Mouse (Mus musculus): ENCODE data around the gene Tbc1d10a.

The Tbc1d10a gene

GRCm38 (mm10) chr11:4186486-4187317 is at the start of gene Tbc1d10a:
Tbc1d10a (plus strand) TSS chr11:4186789.
- peak; percentile 96 to 98 for DNase-seq (ENCODE audit: low spot score in 2 of 2)

GRCm38 (mm10) chr11:4138964-4139363 is 47.6 kb upstream of the Tbc1d10a start:
- no peak for DNase-seq (ENCODE audit: low spot score in 2 of 2)

- no peak for DNase-seq (ENCODE audit: low spot score in 2 of 2)
Observed at GRCm38 (mm10) chr11:4141505-4141904, 45.1 kb upstream of the Tbc1d10a start.

GRCm38 (mm10) chr11:4142352-4142751 is 44.2 kb upstream of the Tbc1d10a start:
- DNase-seq (ENCODE audit: low spot score in 2 of 2) = no peak

GRCm38 (mm10) chr11:4143281-4144062 is 43.1 kb upstream of the Tbc1d10a start:
- no peak for DNase-seq (ENCODE audit: low spot score in 2 of 2)

- no peak for DNase-seq (ENCODE audit: low spot score in 2 of 2)
Observed at GRCm38 (mm10) chr11:4146381-4146780, 40.2 kb upstream of the Tbc1d10a start.

GRCm38 (mm10) chr11:4147098-4147497 is 39.5 kb upstream of the Tbc1d10a start:
- no peak for DNase-seq (ENCODE audit: low spot score in 2 of 2)

DNA sequence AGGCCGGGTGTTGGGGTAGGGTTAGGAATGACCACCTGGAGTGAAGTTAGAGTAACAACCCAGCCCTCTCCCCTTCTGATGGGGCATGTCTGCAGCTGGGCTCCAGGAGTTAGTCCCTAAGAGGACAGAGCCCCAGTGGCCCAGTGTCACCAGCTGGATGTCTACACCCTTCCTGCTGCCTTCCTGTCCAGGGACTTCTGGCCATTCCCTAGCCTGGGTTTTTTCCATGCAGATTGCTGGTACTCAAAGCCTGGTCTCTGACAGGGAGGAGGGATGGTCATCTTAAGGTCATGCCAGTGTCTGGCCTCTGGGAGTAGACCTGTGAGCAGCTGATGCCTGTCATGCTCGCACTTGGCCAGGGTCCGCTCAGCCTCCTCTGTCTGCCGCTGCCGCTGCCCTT is 38.5 kb upstream of the Tbc1d10a start:
- DNase-seq (ENCODE audit: low spot score in 2 of 2) = no peak

- no peak for DNase-seq (ENCODE audit: low spot score in 2 of 2)
Observed at GRCm38 (mm10) chr11:4148536-4149156, 37.9 kb upstream of the Tbc1d10a start.

DNA sequence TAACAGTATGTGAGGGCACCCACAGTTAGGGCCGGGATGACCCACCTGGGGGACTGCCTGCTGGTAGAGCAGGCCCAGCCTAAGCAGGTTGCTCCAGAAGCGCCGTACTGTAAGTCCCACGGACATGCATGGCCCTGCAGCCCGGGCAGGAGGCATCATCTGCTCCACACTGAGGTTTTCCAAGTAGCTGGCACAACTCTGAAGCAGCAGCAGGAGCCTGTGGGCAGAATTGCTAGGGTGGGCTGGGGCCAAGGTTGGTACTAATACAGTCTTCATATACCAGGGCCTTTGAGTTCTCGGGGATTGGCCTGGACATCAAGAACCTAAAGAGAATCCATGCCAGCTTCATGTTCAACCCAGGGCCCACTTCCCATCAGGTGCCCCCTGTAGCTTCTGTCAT is 36.7 kb upstream of the Tbc1d10a start:
- DNase-seq (ENCODE audit: low spot score in 2 of 2) = no peak

DNA sequence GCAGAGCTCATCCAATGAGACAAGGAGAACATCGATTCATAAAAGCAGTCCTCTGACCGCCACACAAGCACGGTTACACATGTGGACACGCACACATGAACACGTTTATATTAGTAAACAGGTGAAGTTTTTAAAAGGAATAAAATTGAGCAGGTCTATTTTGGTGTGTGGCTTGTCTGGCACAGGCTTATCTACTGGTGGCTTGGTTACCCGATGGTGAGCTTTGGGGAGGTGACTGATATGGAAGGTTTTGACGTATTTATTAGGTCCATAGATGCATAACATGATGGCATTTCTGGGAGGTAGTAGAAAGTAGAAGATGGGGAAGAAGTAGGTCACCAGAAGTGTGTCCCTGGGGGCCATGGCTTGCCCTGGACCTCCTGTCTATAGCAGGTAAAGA is 32.9 kb upstream of the Tbc1d10a start:
- DNase-seq (ENCODE audit: low spot score in 2 of 2) = no peak

DNA sequence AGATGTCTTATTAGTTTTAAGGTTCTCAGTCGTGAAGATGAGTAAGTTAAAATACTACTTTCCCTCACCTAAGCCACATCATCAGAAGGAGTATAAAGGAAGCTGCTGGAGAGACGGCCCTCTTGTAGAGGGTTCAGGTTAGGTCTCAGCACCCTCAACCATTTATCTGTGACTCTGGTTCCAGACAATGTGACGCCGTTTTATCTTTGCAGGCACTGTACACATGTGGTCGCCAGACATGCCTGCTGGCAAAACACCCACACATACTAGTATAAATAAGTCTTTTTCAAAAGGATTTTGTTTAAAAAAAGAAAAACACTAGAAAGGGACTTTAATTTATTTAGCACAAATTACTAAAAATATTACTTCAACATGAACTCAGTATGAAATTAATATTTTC is 30.9 kb upstream of the Tbc1d10a start:
- no peak for DNase-seq (ENCODE audit: low spot score in 2 of 2)

DNA sequence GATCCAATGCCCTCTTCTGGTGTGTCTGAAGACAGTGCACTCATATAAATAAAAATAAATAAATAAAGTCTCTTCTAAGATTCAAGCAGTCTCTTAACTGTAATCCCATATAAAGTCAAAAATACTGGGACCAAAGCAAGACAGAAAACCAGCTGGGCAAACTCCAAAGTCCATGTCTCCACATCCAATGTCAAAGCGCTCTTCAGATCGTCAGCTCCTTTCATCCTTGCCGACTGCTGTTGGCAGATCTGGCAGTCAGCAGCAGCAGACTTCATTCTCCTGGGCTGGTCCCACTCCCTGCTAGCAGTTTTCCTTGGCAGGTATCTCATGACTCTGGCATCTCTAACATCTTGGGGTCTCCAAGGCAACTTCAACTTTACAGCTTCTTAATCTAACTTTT is 27.9 kb upstream of the Tbc1d10a start:
- no peak for DNase-seq (ENCODE audit: low spot score in 2 of 2)

DNA sequence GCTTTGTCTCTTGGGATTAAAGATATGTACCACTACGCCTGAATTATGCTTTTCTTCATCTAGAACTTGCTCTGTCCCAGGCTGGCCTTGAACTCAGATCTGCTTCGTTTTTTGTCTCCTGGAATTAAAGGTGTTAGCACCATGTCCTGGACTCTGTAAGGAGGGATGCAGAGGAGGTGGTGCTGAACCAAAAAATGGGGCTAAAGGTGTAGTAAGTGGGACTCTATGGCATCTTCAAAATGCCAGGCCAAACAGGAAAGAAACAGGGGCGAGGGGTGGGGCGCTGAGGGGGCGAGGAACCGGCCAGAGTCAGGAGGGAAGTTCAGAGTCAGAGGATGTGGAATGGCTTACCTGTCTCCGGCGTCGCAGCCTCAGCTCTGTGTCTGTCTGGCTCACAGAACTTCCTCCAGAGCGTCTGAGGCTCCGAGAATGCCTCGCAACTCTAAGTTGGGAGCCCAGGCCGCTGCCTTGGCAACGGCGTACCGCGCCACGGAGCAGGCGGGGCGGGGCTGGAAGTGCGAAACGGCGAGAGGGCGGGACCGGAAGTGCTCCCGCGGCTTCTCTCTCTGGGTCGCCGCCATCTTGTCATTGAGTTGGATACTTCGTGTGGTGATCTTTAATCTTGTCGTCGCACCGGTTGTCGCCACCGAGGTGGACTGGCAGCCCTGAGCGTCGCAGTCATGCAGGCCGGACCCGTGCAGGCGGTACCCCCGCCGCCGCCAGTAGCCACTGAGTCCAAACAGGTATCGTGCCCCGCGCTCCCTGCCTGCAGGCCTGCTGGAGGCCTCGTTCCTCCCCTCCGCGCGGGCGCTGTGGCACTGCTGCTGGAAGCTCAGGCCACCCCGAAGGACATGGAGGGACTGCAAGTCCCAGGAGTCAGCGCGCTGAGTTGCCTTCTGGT is 26.5 kb upstream of the Tbc1d10a start, which contains the start of the genes Ccdc157 and Sf3a1:
Ccdc157 (minus strand) TSS at position 486 of the 901 bp plus-strand sequence.
Sf3a1 (plus strand) TSS at position 543 of the 901 bp plus-strand sequence.
- peak; percentile 88 to 90 for DNase-seq (ENCODE audit: low spot score in 2 of 2)

DNA sequence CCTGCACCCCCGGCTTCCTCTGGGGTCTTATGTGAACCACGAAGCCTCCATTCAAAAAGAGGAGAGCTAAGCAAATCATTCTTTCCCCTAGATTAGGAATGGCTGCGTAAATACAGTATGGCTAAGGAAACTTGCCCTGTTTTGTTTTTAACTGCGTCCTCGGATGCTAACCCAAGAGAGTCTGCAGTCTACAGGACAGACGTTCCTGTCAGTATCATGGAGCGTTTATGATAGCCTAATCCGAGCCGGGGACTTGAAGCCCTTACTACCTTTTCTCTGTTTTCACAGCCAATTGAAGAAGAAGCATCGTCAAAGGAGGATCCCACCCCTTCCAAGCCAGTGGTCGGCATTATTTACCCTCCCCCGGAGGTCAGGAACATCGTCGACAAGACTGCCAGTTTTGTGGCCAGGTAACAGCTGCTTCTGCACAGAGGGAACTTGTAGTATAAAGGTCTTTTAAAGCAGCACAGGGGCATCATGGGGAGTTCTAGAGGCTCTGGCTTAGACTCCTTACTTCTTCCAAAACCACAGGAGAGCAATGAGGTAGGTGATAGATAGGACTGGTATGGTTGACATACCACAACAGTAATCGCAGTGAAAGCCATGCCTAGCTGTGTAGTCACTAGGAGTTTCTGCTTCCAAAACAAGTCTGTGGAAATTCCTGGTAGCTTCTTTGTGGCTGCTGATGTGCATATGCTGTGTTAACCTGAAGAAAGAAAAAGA is 25.7 kb upstream of the Tbc1d10a start:
- no peak for DNase-seq (ENCODE audit: low spot score in 2 of 2)

- DNase-seq (ENCODE audit: low spot score in 2 of 2) = no peak
Observed at GRCm38 (mm10) chr11:4164701-4165100, 21.9 kb upstream of the Tbc1d10a start.

DNA sequence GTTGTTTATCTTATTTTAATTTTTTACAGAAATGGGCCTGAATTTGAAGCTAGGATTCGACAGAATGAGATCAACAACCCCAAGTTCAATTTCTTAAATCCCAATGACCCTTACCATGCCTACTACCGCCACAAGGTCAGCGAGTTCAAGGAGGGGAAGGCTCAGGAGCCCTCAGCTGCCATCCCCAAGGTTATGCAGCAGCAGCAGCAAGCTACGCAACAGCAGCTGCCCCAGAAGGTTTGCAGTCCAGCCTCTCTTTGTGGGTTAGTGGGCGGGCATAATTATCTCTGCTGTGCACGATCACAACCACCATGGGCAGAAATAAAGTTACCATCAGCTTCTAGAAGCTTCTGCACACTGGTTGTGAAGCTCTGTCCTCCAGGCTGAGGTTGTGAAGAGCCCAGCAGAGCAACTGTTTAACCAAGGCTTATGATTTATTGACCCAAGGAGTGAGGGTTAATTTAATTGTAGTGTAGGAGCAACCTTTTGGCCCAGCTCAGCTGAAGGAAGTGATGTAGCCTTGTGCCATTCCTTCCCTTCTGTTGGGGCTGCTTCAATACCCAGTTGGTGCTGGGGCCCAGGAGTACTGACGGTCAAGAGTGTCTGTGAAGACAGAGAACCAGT is 20.0 kb upstream of the Tbc1d10a start:
- no peak for DNase-seq (ENCODE audit: low spot score in 2 of 2)

DNA sequence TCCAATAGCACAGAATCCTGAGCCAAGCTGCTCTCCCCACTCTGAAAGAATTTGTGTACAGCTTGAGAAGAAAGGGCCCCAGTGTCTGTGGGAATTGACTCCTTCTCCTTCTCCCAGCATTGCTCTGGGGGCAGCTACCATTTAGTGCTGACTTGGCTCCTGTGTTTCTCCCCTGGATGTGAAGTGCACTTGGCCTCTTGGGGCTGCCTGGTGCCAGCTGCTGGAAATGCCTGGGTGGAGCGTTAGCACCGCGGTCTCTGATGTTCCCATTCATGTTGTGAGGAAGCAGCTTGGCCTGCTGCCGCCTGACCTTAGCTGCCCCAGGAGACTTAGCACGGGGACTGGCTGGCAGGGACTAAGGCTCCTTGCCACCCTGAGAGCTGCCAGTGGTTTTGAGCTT is 12.0 kb upstream of the Tbc1d10a start:
- DNase-seq (ENCODE audit: low spot score in 2 of 2) = no peak

- DNase-seq (ENCODE audit: low spot score in 2 of 2) = no peak
Observed at GRCm38 (mm10) chr11:4177716-4178115, 8.9 kb upstream of the Tbc1d10a start.

DNA sequence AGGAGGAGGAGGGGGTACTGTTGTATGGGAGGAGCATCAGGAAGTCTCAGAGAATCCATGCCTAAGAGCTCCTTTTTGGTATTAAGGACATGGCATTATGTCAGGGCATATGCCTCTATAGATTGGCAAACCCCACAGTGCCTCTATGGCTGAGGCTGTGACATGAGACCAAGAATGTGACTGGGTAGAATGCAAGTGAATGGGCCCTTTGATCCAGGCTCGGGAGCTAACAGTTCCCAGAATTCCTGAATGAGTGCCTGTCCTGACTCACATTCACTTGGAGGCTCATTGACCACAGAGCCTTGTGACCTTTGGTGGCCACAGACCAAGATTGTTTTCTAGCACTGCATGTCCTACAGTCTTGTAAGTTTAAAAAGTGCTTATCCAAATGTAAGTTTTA is 4.5 kb upstream of the Tbc1d10a start:
- DNase-seq (ENCODE audit: low spot score in 2 of 2) = no peak
